Comparison of ENCODE assay signal across 8 mouse cellular contexts in genomic region chr7:92876538-92876937, GRCm38 (mm10). TPM values are rescaled to one million over a fixed set of nuclear protein-coding genes. Genes with fewer than 3 reads are reported as not detected.
DNase-seq lines count a peak whose midpoint lies in the region; ATAC-seq and TF ChIP-seq lines count a peak whose summit lies in the region.

No protein-coding gene starts in this region.

- H3K4me3 ChIP-seq in heart, embryonic 12.5 days = peak overlapping the region; percentile 30
- 0 out of 2 replicates have a peak overlapping the region, but pooled peaks have one; percentile 1 for H3K4me3 ChIP-seq in hindbrain, embryonic 16.5 days (ENCODE audit: low read length)
- 0 out of 2 replicates have a peak overlapping the region, but pooled peaks have one; percentile 4 for H3K4me3 ChIP-seq in midbrain, embryonic 13.5 days (replicated peaks)

- peak overlapping the region; percentile 59 for H3K4me2 ChIP-seq in heart, embryonic 12.5 days
- peak overlapping the region; percentile 58 for H3K4me2 ChIP-seq in hindbrain, embryonic 16.5 days (ENCODE audit: low read length)
- H3K4me2 ChIP-seq in midbrain, embryonic 13.5 days (replicated peaks) = peak overlapping the region; percentile 70

- H3K4me1 ChIP-seq in heart, embryonic 12.5 days (replicated peaks) = peaks cover 13% of the 10 kb centered on the region
- peaks cover 11% of the 10 kb centered on the region for H3K4me1 ChIP-seq in hindbrain, embryonic 16.5 days (ENCODE audit: control insufficient read depth, insufficient read depth, low read depth, low read length)
- peaks cover 25% of the 10 kb centered on the region for H3K4me1 ChIP-seq in midbrain, embryonic 13.5 days (replicated peaks)

- no peak for DNase-seq in heart, adult 18-20 months
- DNase-seq in brain, embryonic 14.5 days (ENCODE audit: low read depth) = peak; percentile 34
- no peak for DNase-seq in urinary bladder, postnatal 10 days (ENCODE audit: low spot score)
- DNase-seq in adrenal gland, postnatal 14 days = no peak
- DNase-seq in left cerebral cortex, adult 11 months (ENCODE audit: low spot score) = no peak

- H3K9me3 ChIP-seq in heart, embryonic 12.5 days (replicated peaks) = no peaks in the 10 kb centered on the region
- H3K9me3 ChIP-seq in hindbrain, embryonic 16.5 days (ENCODE audit: control insufficient read depth, low read length) = no peaks in the 10 kb centered on the region
- H3K9me3 ChIP-seq in midbrain, embryonic 13.5 days = no peaks in the 10 kb centered on the region

- H3K27ac ChIP-seq in heart, embryonic 12.5 days (ENCODE audit: poor library complexity, severe bottlenecking) = peak overlapping the region; percentile 46; the same call in 1 of the 2 replicates
- H3K27ac ChIP-seq in hindbrain, embryonic 16.5 days (ENCODE audit: low read depth, low read length) = no peak overlapping the region
- H3K27ac ChIP-seq in midbrain, embryonic 13.5 days = no peak overlapping the region

- TF ChIP-seq POLR2A in brain, embryonic 14.5 days (IDR thresholded peaks at IDR 0.05; ENCODE audit: borderline replicate concordance, extremely low read depth, insufficient read depth, insufficient read length, poor library complexity, severe bottlenecking) = no peak

- H3K36me3 ChIP-seq in heart, embryonic 12.5 days = 0 out of 2 replicates have a peak, but pooled peaks cover under 1% of the 10 kb centered on the region
- H3K36me3 ChIP-seq in hindbrain, embryonic 16.5 days (ENCODE audit: control insufficient read depth, insufficient read depth, low read length) = no peaks in the 10 kb centered on the region
- no peaks in the 10 kb centered on the region for H3K36me3 ChIP-seq in midbrain, embryonic 13.5 days

- H3K27me3 ChIP-seq in heart, embryonic 12.5 days (replicated peaks) = no peaks in the 10 kb centered on the region
- no peaks in the 10 kb centered on the region for H3K27me3 ChIP-seq in hindbrain, embryonic 16.5 days (replicated peaks; ENCODE audit: control insufficient read depth, insufficient read depth, low read length)
- no peaks in the 10 kb centered on the region for H3K27me3 ChIP-seq in midbrain, embryonic 13.5 days

- ATAC-seq in heart, embryonic 12.5 days (ENCODE audit: insufficient number of reproducible peaks, low FRiP score) = no peak
- no peak for ATAC-seq in hindbrain, embryonic 16.5 days
- no peak for ATAC-seq in midbrain, embryonic 13.5 days

- no peak for TF ChIP-seq CTCF in brain, embryonic 14.5 days (IDR thresholded peaks at IDR 0.05; ENCODE audit: borderline replicate concordance, extremely low read depth, insufficient read depth, insufficient read length)

- WGBS in heart, embryonic 12.5 days = 41% methylated on average over 7 of the region's 7 CpGs
- 58% methylated on average over 7 of the region's 7 CpGs for WGBS in hindbrain, embryonic 16.5 days
- 68% methylated on average over 7 of the region's 7 CpGs for WGBS in midbrain, embryonic 13.5 days

- H3K9ac ChIP-seq in heart, embryonic 12.5 days = no peak overlapping the region
- H3K9ac ChIP-seq in hindbrain, embryonic 16.5 days (ENCODE audit: low read depth, low read length) = no peak overlapping the region
- H3K9ac ChIP-seq in midbrain, embryonic 13.5 days (replicated peaks) = no peak overlapping the region

RNA-seq across cellular contexts. Expression of gene Prcp, which starts 2.3 kb away (rescaled TPM):
- 19.3 and 19.6 TPM in 2 replicates for polyA plus RNA-seq in heart, embryonic 12.5 days (2016; fragmentation: Nextera tagmentation; extraction: Ambion mirVana)
- total RNA-seq in heart, adult 18-20 months (2021) = 10 to 100 TPM in 1 of 2 experiments, 1 to 10 TPM in 1; 9.1 to 10.9 TPM
- polyA plus RNA-seq in brain, embryonic 14.5 days (2012; rRNA removed) = 14.4 and 20.3 TPM in 2 replicates
- polyA plus RNA-seq in hindbrain, embryonic 16.5 days (2015; fragmentation: Nextera tagmentation; extraction: Ambion mirVana) = 18.9 and 20.9 TPM in 2 replicates
- 17.4 and 18.9 TPM in 2 replicates for polyA plus RNA-seq in midbrain, embryonic 13.5 days (2015; fragmentation: Nextera tagmentation; extraction: Ambion mirVana)
- 20.3 and 26.9 TPM in 2 replicates for total RNA-seq in adrenal gland, postnatal 14 days (2021)

RNA-seq across cellular contexts. Expression of gene Ddias, which starts 2.5 kb away (rescaled TPM):
- polyA plus RNA-seq in heart, embryonic 12.5 days (2016; fragmentation: Nextera tagmentation; extraction: Ambion mirVana) = 11.6 and 12.6 TPM in 2 replicates
- under 1 TPM; 0.21 to 0.89 TPM for total RNA-seq in heart, adult 18-20 months (2021)
- polyA plus RNA-seq in brain, embryonic 14.5 days (2012; rRNA removed) = 2.6 and 3.5 TPM in 2 replicates
- polyA plus RNA-seq in hindbrain, embryonic 16.5 days (2015; fragmentation: Nextera tagmentation; extraction: Ambion mirVana) = 4.5 and 5.3 TPM in 2 replicates
- 7.6 and 8.5 TPM in 2 replicates for polyA plus RNA-seq in midbrain, embryonic 13.5 days (2015; fragmentation: Nextera tagmentation; extraction: Ambion mirVana)
- 2.4 TPM in 2 replicates for total RNA-seq in adrenal gland, postnatal 14 days (2021)
